Comparison of ENCODE assay signal across 8 mouse cellular contexts in the genomic region with DNA sequence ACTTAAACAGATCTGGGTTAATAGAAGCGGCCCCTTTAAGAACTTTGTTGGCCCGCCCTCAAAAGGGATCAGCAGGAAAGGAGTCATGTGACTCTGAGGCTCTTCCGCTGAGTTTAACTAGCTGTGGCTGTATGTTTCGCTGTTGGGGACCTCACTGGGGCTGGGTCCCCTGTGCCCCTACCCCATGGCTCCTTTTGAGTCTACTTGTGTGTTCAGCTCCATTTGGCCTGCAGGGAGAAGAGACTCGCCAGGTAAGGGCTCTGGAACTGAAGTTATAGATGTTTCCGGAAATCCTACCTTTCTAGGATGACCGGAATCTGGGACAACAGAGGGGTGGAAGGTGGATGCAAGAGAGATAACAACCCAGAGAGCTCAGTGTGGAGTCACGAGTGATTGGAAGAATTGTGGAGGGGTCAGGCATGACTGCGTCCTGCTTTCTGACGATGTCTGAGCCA. TPM values are rescaled to one million over a fixed set of nuclear protein-coding genes. Genes with fewer than 3 reads are reported as not detected.
DNase-seq lines count a peak whose midpoint lies in the region; ATAC-seq and TF ChIP-seq lines count a peak whose summit lies in the region.

Glmp (plus strand) TSS at position 73 of the 455 bp plus-strand sequence.

- no peak within 1 kb of the TSS for H3K27ac ChIP-seq in ES-Bruce4 (ENCODE audit: insufficient read depth, low read length)
- H3K27ac ChIP-seq in forebrain, embryonic 11.5 days (ENCODE audit: low read depth, low read length): no peak within 1 kb of the TSS
- no peak within 1 kb of the TSS for H3K27ac ChIP-seq in heart, postnatal 0 days (ENCODE audit: low read depth)
- H3K27ac ChIP-seq in liver, embryonic 16.5 days (ENCODE audit: low read length): peak within 1 kb of the TSS; percentile 35
- no peak within 1 kb of the TSS for H3K27ac ChIP-seq in neural tube, embryonic 12.5 days

- no peaks in the 10 kb centered on the region for H3K4me1 ChIP-seq in ES-Bruce4 (ENCODE audit: control insufficient read depth, insufficient read depth, low read length)
- H3K4me1 ChIP-seq in forebrain, embryonic 11.5 days (replicated peaks; ENCODE audit: control insufficient read depth, insufficient read depth, low read length): no peaks in the 10 kb centered on the region
- peaks cover 6% of the 10 kb centered on the region for H3K4me1 ChIP-seq in heart, postnatal 0 days (ENCODE audit: control insufficient read depth, insufficient read depth)
- peaks cover 12% of the 10 kb centered on the region for H3K4me1 ChIP-seq in liver, embryonic 16.5 days (ENCODE audit: control insufficient read depth, low read depth, low read length)
- H3K4me1 ChIP-seq in neural tube, embryonic 12.5 days: peaks cover 9% of the 10 kb centered on the region

- peaks cover 25% of the 10 kb centered on the region for H3K36me3 ChIP-seq in ES-Bruce4 (ENCODE audit: control insufficient read depth, insufficient read depth, low read length, poor library complexity, severe bottlenecking)
- H3K36me3 ChIP-seq in forebrain, embryonic 11.5 days (ENCODE audit: control insufficient read depth, insufficient read depth, low read length): peaks cover 11% of the 10 kb centered on the region
- peaks cover 47% of the 10 kb centered on the region for H3K36me3 ChIP-seq in heart, postnatal 0 days (replicated peaks; ENCODE audit: control insufficient read depth, insufficient read depth, low read length)
- peaks cover 24% of the 10 kb centered on the region for H3K36me3 ChIP-seq in liver, embryonic 16.5 days (ENCODE audit: control insufficient read depth, insufficient read depth)
- peaks cover 53% of the 10 kb centered on the region for H3K36me3 ChIP-seq in neural tube, embryonic 12.5 days

- no peak for TF ChIP-seq POLR2A in ES-Bruce4 (IDR thresholded peaks at IDR 0.05; ENCODE audit: insufficient read depth, low read length)

- no peaks in the 10 kb centered on the region for H3K9me3 ChIP-seq in ES-Bruce4 (replicated peaks; ENCODE audit: control insufficient read depth, insufficient read depth, low read length, poor library complexity, severe bottlenecking)
- H3K9me3 ChIP-seq in forebrain, embryonic 11.5 days (ENCODE audit: control insufficient read depth, low read length): no peaks in the 10 kb centered on the region
- no peaks in the 10 kb centered on the region for H3K9me3 ChIP-seq in heart, postnatal 0 days (replicated peaks; ENCODE audit: control insufficient read depth, low read length)
- H3K9me3 ChIP-seq in liver, embryonic 16.5 days (replicated peaks; ENCODE audit: control insufficient read depth, low read length): no peaks in the 10 kb centered on the region
- no peaks in the 10 kb centered on the region for H3K9me3 ChIP-seq in neural tube, embryonic 12.5 days

- H3K4me2 ChIP-seq in forebrain, embryonic 11.5 days (ENCODE audit: low read depth, low read length, severe bottlenecking): peak within 1 kb of the TSS; percentile 62
- H3K4me2 ChIP-seq in heart, postnatal 0 days (ENCODE audit: low read depth, low read length): peak within 1 kb of the TSS; percentile 81
- H3K4me2 ChIP-seq in liver, embryonic 16.5 days (ENCODE audit: low read depth, low read length): peak within 1 kb of the TSS; percentile 79
- H3K4me2 ChIP-seq in neural tube, embryonic 12.5 days (replicated peaks): peak within 1 kb of the TSS; percentile 83

- peak; percentile 63 for DNase-seq in c-Kit-positive CD71-positive TER-119-negative erythroid progenitor cells, embryonic 14.5 days (ENCODE audit: low read depth)
- DNase-seq in forebrain, embryonic 11.5 days (ENCODE audit: low spot score): peak; percentile 66
- peak; percentile 76 for DNase-seq in heart, postnatal 0 days (ENCODE audit: low spot score)
- DNase-seq in kidney, postnatal 36 days: peak; percentile 74 to 83
- DNase-seq in testis, postnatal 10 days (ENCODE audit: low spot score): peak; percentile 67

- WGBS in forebrain, embryonic 11.5 days: 2% methylated on average over 10 of the region's 10 CpGs
- under 1% methylated on average over 10 of the region's 10 CpGs for WGBS in heart, postnatal 0 days
- WGBS in liver, embryonic 16.5 days (ENCODE audit: insufficient replicate concordance): 2% methylated on average over 10 of the region's 10 CpGs
- WGBS in neural tube, embryonic 12.5 days: 3% methylated on average over 10 of the region's 10 CpGs

- H3K9ac ChIP-seq in ES-Bruce4 (ENCODE audit: low read depth, poor library complexity, severe bottlenecking): peak within 1 kb of the TSS; percentile 37
- peak within 1 kb of the TSS; percentile 60 for H3K9ac ChIP-seq in forebrain, embryonic 11.5 days (ENCODE audit: low read length)
- H3K9ac ChIP-seq in heart, postnatal 0 days (replicated peaks; ENCODE audit: low read depth, low read length): peak within 1 kb of the TSS; percentile 79
- H3K9ac ChIP-seq in liver, embryonic 16.5 days (ENCODE audit: low read depth, low read length): peak within 1 kb of the TSS; percentile 76
- peak within 1 kb of the TSS; percentile 61 for H3K9ac ChIP-seq in neural tube, embryonic 12.5 days

- no peak for TF ChIP-seq CTCF in ES-Bruce4 (IDR thresholded peaks at IDR 0.05; ENCODE audit: low read depth, low read length)
- TF ChIP-seq CTCF in heart, postnatal 0 days (IDR thresholded peaks at IDR 0.05; ENCODE audit: low read depth): no peak

- H3K27me3 ChIP-seq in ES-Bruce4 (ENCODE audit: control insufficient read depth, insufficient read depth, low read length, poor library complexity, severe bottlenecking): no peaks in the 10 kb centered on the region
- no peaks in the 10 kb centered on the region for H3K27me3 ChIP-seq in forebrain, embryonic 11.5 days (ENCODE audit: control insufficient read depth, insufficient read depth, low read length)
- no peaks in the 10 kb centered on the region for H3K27me3 ChIP-seq in heart, postnatal 0 days (ENCODE audit: control insufficient read depth, insufficient read depth, low read length)
- H3K27me3 ChIP-seq in liver, embryonic 16.5 days (ENCODE audit: control insufficient read depth, insufficient read depth, low read depth, low read length): no peaks in the 10 kb centered on the region
- no peaks in the 10 kb centered on the region for H3K27me3 ChIP-seq in neural tube, embryonic 12.5 days (replicated peaks)

- ATAC-seq in forebrain, embryonic 11.5 days (replicated peaks; ENCODE audit: low FRiP score): peak; percentile 79
- ATAC-seq in heart, postnatal 0 days (ENCODE audit: insufficient read depth, low read depth): peak; percentile 75
- ATAC-seq in liver, embryonic 16.5 days (ENCODE audit: low read depth): peak; percentile 81
- peak; percentile 59 for ATAC-seq in neural tube, embryonic 12.5 days (ENCODE audit: low FRiP score, low read depth)

- H3K4me3 ChIP-seq in ES-Bruce4 (ENCODE audit: low read depth, low read length): peak within 1 kb of the TSS; percentile 92
- H3K4me3 ChIP-seq in forebrain, embryonic 11.5 days (ENCODE audit: low read depth, low read length): peak within 1 kb of the TSS; percentile 56
- H3K4me3 ChIP-seq in heart, postnatal 0 days (ENCODE audit: low read depth, low read length): peak within 1 kb of the TSS; percentile 84
- H3K4me3 ChIP-seq in liver, embryonic 16.5 days (ENCODE audit: low read depth, low read length): peak within 1 kb of the TSS; percentile 72
- H3K4me3 ChIP-seq in neural tube, embryonic 12.5 days: peak within 1 kb of the TSS; percentile 56

- TF ChIP-seq EP300 in ES-Bruce4 (IDR thresholded peaks at IDR 0.05; ENCODE audit: insufficient read depth, low read depth, low read length): no peak
- no peak for TF ChIP-seq EP300 in heart, postnatal 0 days (IDR thresholded peaks at IDR 0.05; ENCODE audit: low read depth)

RNA-seq across cellular contexts. Expression of gene Glmp, which starts in this region (rescaled TPM):
- polyA plus RNA-seq in ES-Bruce4 (2011; ENCODE audit: insufficient read depth, insufficient read length, low read depth, missing spikeins): 89.0 and 93.3 TPM in 2 replicates
- polyA plus RNA-seq in forebrain, embryonic 11.5 days (2014; fragmentation: Nextera tagmentation; extraction: Ambion mirVana): 77.2 and 87.2 TPM in 2 replicates
- total RNA-seq in heart, postnatal 0 days (2014; rRNA removed; ENCODE audit: low replicate concordance): 75.1 and 156 TPM in 2 replicates
- 129 and 143 TPM in 2 replicates for polyA plus RNA-seq in heart, postnatal 0 days (2015; fragmentation: Nextera tagmentation; extraction: Ambion mirVana)
- 97.1 and 97.9 TPM in 2 replicates for polyA plus RNA-seq in liver, embryonic 16.5 days (2015; fragmentation: Nextera tagmentation; extraction: Ambion mirVana)
- 116 and 131 TPM in 2 replicates for polyA plus RNA-seq in neural tube, embryonic 12.5 days (2016; fragmentation: Nextera tagmentation; extraction: Ambion mirVana)
